ENCODE assay signal across 9 mouse cellular contexts in the genomic region with DNA sequence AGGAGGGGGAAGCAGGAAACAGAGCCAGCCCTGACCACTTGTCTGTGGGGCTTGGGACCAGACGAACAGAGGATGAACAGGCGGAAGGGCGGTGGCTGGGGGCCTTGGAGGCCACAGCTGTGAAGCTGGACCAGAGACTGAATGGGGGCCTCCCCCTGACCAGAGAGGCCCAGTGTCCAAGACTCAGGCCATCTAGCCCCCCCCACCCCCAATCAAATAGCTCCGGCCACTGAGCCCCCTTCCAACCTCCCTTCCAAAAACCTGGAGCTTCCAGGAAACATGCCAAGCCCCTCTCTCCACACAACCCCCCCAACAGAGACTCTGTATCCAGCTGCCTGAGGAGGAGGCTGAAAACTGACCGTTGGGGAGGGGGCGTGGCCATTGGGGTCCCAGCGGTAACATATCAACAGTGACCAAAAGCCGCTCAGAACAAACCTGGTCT. TPM values are rescaled to one million over a fixed set of nuclear protein-coding genes. Genes with fewer than 3 reads are reported as not detected.
A peak's percentile ranks its signal among the peaks of the same experiment; 100 is the strongest.
DNase-seq lines count a peak whose midpoint lies in the region; ATAC-seq and TF ChIP-seq lines count a peak whose summit lies in the region.
"Had no signal": no experiment of that assay in that cellular context is flagged by ENCODE, and none has a peak within 500 bp of the region (broad histone marks: within the 10 kb centered on the region; RNA-seq: fewer than 3 reads in every experiment).

No protein-coding gene starts in this region.

- no peaks in the 10 kb centered on the region for H3K27me3 ChIP-seq in kidney, embryonic 14.5 days (ENCODE audit: control insufficient read depth, insufficient read depth, low read length)
- peaks cover 4% of the 10 kb centered on the region; the same call in 1 of the 2 replicates for H3K27me3 ChIP-seq in embryonic facial prominence, embryonic 13.5 days
- no peaks in the 10 kb centered on the region for H3K27me3 ChIP-seq in hindbrain, embryonic 14.5 days (ENCODE audit: control insufficient read depth, insufficient read depth, low read length)
- no peaks in the 10 kb centered on the region for H3K27me3 ChIP-seq in midbrain, embryonic 16.5 days (ENCODE audit: control insufficient read depth, insufficient read depth, low read depth, low read length)
- no peaks in the 10 kb centered on the region for H3K27me3 ChIP-seq in thymus, adult 2 months (ENCODE audit: control insufficient read depth, insufficient read depth, low read length)

- peaks cover 27% of the 10 kb centered on the region; the same call in 1 of the 2 replicates for H3K36me3 ChIP-seq in kidney, embryonic 14.5 days (ENCODE audit: control insufficient read depth, insufficient read depth, low read length)
- H3K36me3 ChIP-seq in embryonic facial prominence, embryonic 13.5 days, result no peaks in the 10 kb centered on the region
- 0 out of 2 replicates have a peak, but pooled peaks cover 6% of the 10 kb centered on the region for H3K36me3 ChIP-seq in hindbrain, embryonic 14.5 days (replicated peaks; ENCODE audit: control insufficient read depth, insufficient read depth)
- no peaks in the 10 kb centered on the region for H3K36me3 ChIP-seq in midbrain, embryonic 16.5 days (ENCODE audit: control insufficient read depth, insufficient read depth, low read length)
- no peaks in the 10 kb centered on the region for H3K36me3 ChIP-seq in thymus, adult 2 months (ENCODE audit: control insufficient read depth, insufficient read depth, low read length)

- WGBS in kidney, embryonic 14.5 days, result 23% methylated on average over 8 of the region's 8 CpGs
- WGBS in embryonic facial prominence, embryonic 13.5 days, result 40% methylated on average over 8 of the region's 8 CpGs
- 38% methylated on average over 8 of the region's 8 CpGs for WGBS in hindbrain, embryonic 14.5 days
- WGBS in midbrain, embryonic 16.5 days, result 26% methylated on average over 8 of the region's 8 CpGs
- WGBS in thymus, adult 2 months, result 75% methylated on average over 8 of the region's 8 CpGs

- no peaks in the 10 kb centered on the region for H3K9me3 ChIP-seq in kidney, embryonic 14.5 days (ENCODE audit: control insufficient read depth, low read length)
- no peaks in the 10 kb centered on the region for H3K9me3 ChIP-seq in embryonic facial prominence, embryonic 13.5 days
- H3K9me3 ChIP-seq in hindbrain, embryonic 14.5 days (ENCODE audit: control insufficient read depth, low read length), result no peaks in the 10 kb centered on the region
- no peaks in the 10 kb centered on the region for H3K9me3 ChIP-seq in midbrain, embryonic 16.5 days (replicated peaks; ENCODE audit: control insufficient read depth, low read length, poor library complexity, severe bottlenecking)

- 0 out of 2 replicates have a peak overlapping the region, but pooled peaks have one; percentile 18 for H3K9ac ChIP-seq in kidney, embryonic 14.5 days (ENCODE audit: low read depth, low read length)
- peak overlapping the region; percentile 12; the same call in 1 of the 2 replicates for H3K9ac ChIP-seq in embryonic facial prominence, embryonic 13.5 days
- peak overlapping the region; percentile 42; the same call in 1 of the 2 replicates for H3K9ac ChIP-seq in hindbrain, embryonic 14.5 days
- peak overlapping the region; percentile 33; the same call in 1 of the 2 replicates for H3K9ac ChIP-seq in midbrain, embryonic 16.5 days (ENCODE audit: low read depth, low read length)

- peak overlapping the region; percentile 42; the same call in 1 of the 2 replicates for H3K27ac ChIP-seq in kidney, embryonic 14.5 days (ENCODE audit: low read depth, low read length)
- no peak overlapping the region for H3K27ac ChIP-seq in embryonic facial prominence, embryonic 13.5 days
- peak overlapping the region; percentile 43; the same call in 1 of the 2 replicates for H3K27ac ChIP-seq in hindbrain, embryonic 14.5 days
- H3K27ac ChIP-seq in midbrain, embryonic 16.5 days (ENCODE audit: low read length), result peak overlapping the region; percentile 60; the same call in 1 of the 2 replicates
- H3K27ac ChIP-seq in thymus, adult 2 months (ENCODE audit: control insufficient read depth, insufficient read depth, low read length), result no peak overlapping the region

- H3K4me2 ChIP-seq in kidney, embryonic 14.5 days (replicated peaks; ENCODE audit: low read depth, low read length), result 0 out of 2 replicates have a peak overlapping the region, but pooled peaks have one; percentile 5
- H3K4me2 ChIP-seq in embryonic facial prominence, embryonic 13.5 days, result no peak overlapping the region
- H3K4me2 ChIP-seq in hindbrain, embryonic 14.5 days (replicated peaks), result peak overlapping the region; percentile 3; the same call in 1 of the 2 replicates
- H3K4me2 ChIP-seq in midbrain, embryonic 16.5 days (ENCODE audit: low read length), result no peak overlapping the region

- no peak for TF ChIP-seq POLR2A in thymus, adult 2 months (IDR thresholded peaks at IDR 0.05; ENCODE audit: control insufficient read depth, extremely low read depth, insufficient read depth, low read length, poor library complexity)

- DNase-seq in kidney, postnatal 14 days, result no peak
- no peak for DNase-seq in hindbrain, embryonic 14.5 days (ENCODE audit: low spot score)
- no peak for DNase-seq in thymus, adult 2 months
- DNase-seq in thymus, postnatal 0 days (ENCODE audit: low spot score), result no peak
- DNase-seq: cerebellum, adult 18-20 months; heart, postnatal 4 days had no signal

- ATAC-seq in kidney, embryonic 14.5 days (ENCODE audit: low FRiP score, low TSS enrichment), result peak; percentile 18; the same call in 1 of the 2 replicates
- no peak for ATAC-seq in embryonic facial prominence, embryonic 13.5 days (ENCODE audit: insufficient number of reproducible peaks, insufficient read depth, low FRiP score, low TSS enrichment, low read depth)
- no peak for ATAC-seq in hindbrain, embryonic 14.5 days (ENCODE audit: low FRiP score)
- no peak for ATAC-seq in midbrain, embryonic 16.5 days

- H3K4me1 ChIP-seq in kidney, embryonic 14.5 days (ENCODE audit: control insufficient read depth, insufficient read depth, low read length), result peaks cover 45% of the 10 kb centered on the region
- peaks cover 35% of the 10 kb centered on the region for H3K4me1 ChIP-seq in embryonic facial prominence, embryonic 13.5 days
- peaks cover 52% of the 10 kb centered on the region for H3K4me1 ChIP-seq in hindbrain, embryonic 14.5 days (replicated peaks; ENCODE audit: control insufficient read depth, insufficient read depth, low read length)
- peaks cover 40% of the 10 kb centered on the region for H3K4me1 ChIP-seq in midbrain, embryonic 16.5 days (ENCODE audit: control insufficient read depth, insufficient read depth, low read length)
- no peaks in the 10 kb centered on the region for H3K4me1 ChIP-seq in thymus, adult 2 months (replicated peaks; ENCODE audit: control insufficient read depth, insufficient read depth, low read length)

- no peak overlapping the region for H3K4me3 ChIP-seq in kidney, embryonic 14.5 days (ENCODE audit: low read length)
- H3K4me3 ChIP-seq in embryonic facial prominence, embryonic 13.5 days, result no peak overlapping the region
- H3K4me3 ChIP-seq in hindbrain, embryonic 14.5 days (replicated peaks; ENCODE audit: low read length), result no peak overlapping the region
- H3K4me3 ChIP-seq in midbrain, embryonic 16.5 days (ENCODE audit: low read depth, low read length), result no peak overlapping the region
- no peak overlapping the region for H3K4me3 ChIP-seq in thymus, adult 2 months (ENCODE audit: control insufficient read depth, insufficient read depth, low read length)

- TF ChIP-seq CTCF in thymus, adult 2 months (IDR thresholded peaks at IDR 0.05; ENCODE audit: borderline replicate concordance, control insufficient read depth, extremely low read depth, insufficient read depth, low read length, poor library complexity), result no peak

RNA-seq across cellular contexts. Expression of a gene that starts 24.3 kb away (rescaled TPM):
- 16.6 and 31.5 TPM in 2 replicates for polyA plus RNA-seq in kidney, embryonic 14.5 days (2014; fragmentation: Nextera tagmentation; extraction: Ambion mirVana)
- 11.2 and 16.3 TPM in 2 replicates for polyA plus RNA-seq in embryonic facial prominence, embryonic 13.5 days (2015; fragmentation: Nextera tagmentation; extraction: Ambion mirVana)
- 19.2 and 21.8 TPM in 2 replicates for polyA plus RNA-seq in hindbrain, embryonic 14.5 days (2014; fragmentation: Nextera tagmentation; extraction: Ambion mirVana)
- polyA plus RNA-seq in midbrain, embryonic 16.5 days (2015; fragmentation: Nextera tagmentation; extraction: Ambion mirVana), result 28.1 and 28.3 TPM in 2 replicates
- polyA plus RNA-seq in thymus, adult 2 months (2012; rRNA removed), result 2.3 and 3.0 TPM in 2 replicates
- 0.26 and 0.43 TPM in 2 replicates for polyA plus RNA-seq in thymus, postnatal 0 days (2015; fragmentation: Nextera tagmentation; extraction: Ambion mirVana)

RNA-seq across cellular contexts. Expression of a gene that starts 27.2 kb away (rescaled TPM):
- 122 and 125 TPM in 2 replicates for polyA plus RNA-seq in kidney, embryonic 14.5 days (2014; fragmentation: Nextera tagmentation; extraction: Ambion mirVana)
- polyA plus RNA-seq in embryonic facial prominence, embryonic 13.5 days (2015; fragmentation: Nextera tagmentation; extraction: Ambion mirVana), result 427 and 512 TPM in 2 replicates
- polyA plus RNA-seq in hindbrain, embryonic 14.5 days (2014; fragmentation: Nextera tagmentation; extraction: Ambion mirVana), result 39.9 and 40.6 TPM in 2 replicates
- 31.5 and 36.3 TPM in 2 replicates for polyA plus RNA-seq in midbrain, embryonic 16.5 days (2015; fragmentation: Nextera tagmentation; extraction: Ambion mirVana)
- 47.4 and 73.2 TPM in 2 replicates for polyA plus RNA-seq in thymus, adult 2 months (2012; rRNA removed)
- polyA plus RNA-seq in thymus, postnatal 0 days (2015; fragmentation: Nextera tagmentation; extraction: Ambion mirVana), result 35.8 and 39.3 TPM in 2 replicates

RNA-seq across cellular contexts. Expression of a gene that starts 32.4 kb away (rescaled TPM):
- polyA plus RNA-seq in kidney, embryonic 14.5 days (2014; fragmentation: Nextera tagmentation; extraction: Ambion mirVana), result 23.2 and 23.5 TPM in 2 replicates
- polyA plus RNA-seq in embryonic facial prominence, embryonic 13.5 days (2015; fragmentation: Nextera tagmentation; extraction: Ambion mirVana), result 19.4 and 23.2 TPM in 2 replicates
- polyA plus RNA-seq in hindbrain, embryonic 14.5 days (2014; fragmentation: Nextera tagmentation; extraction: Ambion mirVana), result 127 and 130 TPM in 2 replicates
- 103 and 120 TPM in 2 replicates for polyA plus RNA-seq in midbrain, embryonic 16.5 days (2015; fragmentation: Nextera tagmentation; extraction: Ambion mirVana)
- polyA plus RNA-seq in thymus, adult 2 months (2012; rRNA removed), result 7.5 and 10.3 TPM in 2 replicates
- 10.3 and 10.5 TPM in 2 replicates for polyA plus RNA-seq in thymus, postnatal 0 days (2015; fragmentation: Nextera tagmentation; extraction: Ambion mirVana)

RNA-seq across cellular contexts. Expression of a gene that starts 40.8 kb away (rescaled TPM):
- 86.2 and 91.3 TPM in 2 replicates for polyA plus RNA-seq in kidney, embryonic 14.5 days (2014; fragmentation: Nextera tagmentation; extraction: Ambion mirVana)
- 84.5 and 93.3 TPM in 2 replicates for polyA plus RNA-seq in embryonic facial prominence, embryonic 13.5 days (2015; fragmentation: Nextera tagmentation; extraction: Ambion mirVana)
- polyA plus RNA-seq in hindbrain, embryonic 14.5 days (2014; fragmentation: Nextera tagmentation; extraction: Ambion mirVana), result 57.5 and 60.5 TPM in 2 replicates
- polyA plus RNA-seq in midbrain, embryonic 16.5 days (2015; fragmentation: Nextera tagmentation; extraction: Ambion mirVana), result 52.3 and 52.4 TPM in 2 replicates
- 82.8 and 94.9 TPM in 2 replicates for polyA plus RNA-seq in thymus, adult 2 months (2012; rRNA removed)
- 68.3 and 75.1 TPM in 2 replicates for polyA plus RNA-seq in thymus, postnatal 0 days (2015; fragmentation: Nextera tagmentation; extraction: Ambion mirVana)

RNA-seq across cellular contexts. Expression of a gene that starts 50.4 kb away (rescaled TPM):
- polyA plus RNA-seq in kidney, embryonic 14.5 days (2014; fragmentation: Nextera tagmentation; extraction: Ambion mirVana), result 107 and 114 TPM in 2 replicates
- polyA plus RNA-seq in embryonic facial prominence, embryonic 13.5 days (2015; fragmentation: Nextera tagmentation; extraction: Ambion mirVana), result 123 and 128 TPM in 2 replicates
- 271 and 274 TPM in 2 replicates for polyA plus RNA-seq in hindbrain, embryonic 14.5 days (2014; fragmentation: Nextera tagmentation; extraction: Ambion mirVana)
- polyA plus RNA-seq in midbrain, embryonic 16.5 days (2015; fragmentation: Nextera tagmentation; extraction: Ambion mirVana), result 295 and 313 TPM in 2 replicates
- polyA plus RNA-seq in thymus, adult 2 months (2012; rRNA removed), result 60.5 and 72.8 TPM in 2 replicates
- 180 and 181 TPM in 2 replicates for polyA plus RNA-seq in thymus, postnatal 0 days (2015; fragmentation: Nextera tagmentation; extraction: Ambion mirVana)

Comparison
In these comparisons a context has a peak if more than half of its experiments do, and no peak if none do; other contexts are left out.
1. H3K27ac ChIP-seq: peak in kidney, embryonic 14.5 days (single experiment), hindbrain, embryonic 14.5 days (single experiment) and midbrain, embryonic 16.5 days (single experiment); none in embryonic facial prominence, embryonic 13.5 days (single experiment) and thymus, adult 2 months (single experiment).
2. H3K4me2 ChIP-seq: peak in kidney, embryonic 14.5 days (single experiment) and hindbrain, embryonic 14.5 days (single experiment); none in embryonic facial prominence, embryonic 13.5 days (single experiment) and midbrain, embryonic 16.5 days (single experiment).
3. Peak in every context shown above with its lines, with median percentiles within 50 percentile points of each other: H3K9ac ChIP-seq.